Mouse (Mus musculus): ENCODE results near the gene Decr2. TPM values are rescaled to one million over a fixed set of nuclear protein-coding genes. Genes with fewer than 3 reads are reported as not detected.

Decr2 gene
- polyA plus RNA-seq, 2 experiments = 19.0 to 32.5 TPM

- H3K4me1 ChIP-seq (ENCODE audit: control insufficient read depth, insufficient read depth, low read length) = no peaks in the 10 kb centered on the region
- H3K9me3 ChIP-seq (ENCODE audit: control insufficient read depth, low read length) = no peaks in the 10 kb centered on the region
- peaks cover 47% of the 10 kb centered on the region for H3K36me3 ChIP-seq (ENCODE audit: control insufficient read depth, insufficient read depth, low read length)
- DNase-seq (ENCODE audit: low spot score) (no peak), ATAC-seq (ENCODE audit: low FRiP score, low read depth) (no peak)
- H3K4me2 ChIP-seq (replicated peaks; ENCODE audit: low read depth, low read length, severe bottlenecking) = no peak overlapping the region
- H3K9ac ChIP-seq (ENCODE audit: low read depth, low read length, severe bottlenecking) = no peak overlapping the region
- no peak overlapping the region for H3K27ac ChIP-seq (replicated peaks; ENCODE audit: low read depth, low read length)
- H3K4me3 ChIP-seq (replicated peaks; ENCODE audit: low read length) = no peak overlapping the region
- 87% methylated on average over 18 of the region's 18 CpGs for WGBS
- no peak for TF ChIP-seq POLR2A (IDR thresholded peaks at IDR 0.05; ENCODE audit: borderline replicate concordance, extremely low read depth, insufficient read depth, insufficient read length)
- H3K27me3 ChIP-seq (ENCODE audit: control insufficient read depth, insufficient read depth, low read length) = no peaks in the 10 kb centered on the region
Observed at GRCm38 (mm10) chr17:26131856-26132853, 42.0 kb upstream of the Decr2 start.

- ATAC-seq (ENCODE audit: low FRiP score, low read depth) (no peak), DNase-seq (ENCODE audit: low spot score) (no peak)
- H3K4me2 ChIP-seq (replicated peaks; ENCODE audit: low read depth, low read length, severe bottlenecking) = no peak overlapping the region
- no peaks in the 10 kb centered on the region for H3K4me1 ChIP-seq (ENCODE audit: control insufficient read depth, insufficient read depth, low read length)
- no peaks in the 10 kb centered on the region for H3K27me3 ChIP-seq (ENCODE audit: control insufficient read depth, insufficient read depth, low read length)
- TF ChIP-seq POLR2A (IDR thresholded peaks at IDR 0.05; ENCODE audit: borderline replicate concordance, extremely low read depth, insufficient read depth, insufficient read length) = no peak
- H3K9ac ChIP-seq (ENCODE audit: low read depth, low read length, severe bottlenecking) = no peak overlapping the region
- no peaks in the 10 kb centered on the region for H3K9me3 ChIP-seq (ENCODE audit: control insufficient read depth, low read length)
- peaks cover 56% of the 10 kb centered on the region for H3K36me3 ChIP-seq (ENCODE audit: control insufficient read depth, insufficient read depth, low read length)
- 79% methylated on average over 18 of the region's 18 CpGs for WGBS
- no peak overlapping the region for H3K4me3 ChIP-seq (replicated peaks; ENCODE audit: low read length)
- H3K27ac ChIP-seq (replicated peaks; ENCODE audit: low read depth, low read length) = no peak overlapping the region
Observed at GRCm38 (mm10) chr17:26131062-26131732, 41.1 kb upstream of the Decr2 start.

- TF ChIP-seq POLR2A (IDR thresholded peaks at IDR 0.05; ENCODE audit: borderline replicate concordance, extremely low read depth, insufficient read depth, insufficient read length) = no peak
- Histone ChIP-seq H3K27ac (replicated peaks; ENCODE audit: low read depth, low read length) (no peak overlapping the region), H3K27me3 (ENCODE audit: control insufficient read depth, insufficient read depth, low read length) (no peaks in the 10 kb centered on the region), H3K4me3 (replicated peaks; ENCODE audit: low read length) (no peak overlapping the region), H3K4me1 (ENCODE audit: control insufficient read depth, insufficient read depth, low read length) (peaks cover 8% of the 10 kb centered on the region), H3K36me3 (ENCODE audit: control insufficient read depth, insufficient read depth, low read length) (peaks cover 47% of the 10 kb centered on the region), H3K9me3 (ENCODE audit: control insufficient read depth, low read length) (no peaks in the 10 kb centered on the region), H3K4me2 (replicated peaks; ENCODE audit: low read depth, low read length, severe bottlenecking) (no peak overlapping the region), H3K9ac (ENCODE audit: low read depth, low read length, severe bottlenecking) (no peak overlapping the region)
- WGBS = 88% methylated on average over 10 of the region's 10 CpGs
- no peak for DNase-seq (ENCODE audit: low spot score)
- ATAC-seq (ENCODE audit: low FRiP score, low read depth) = no peak
Observed at GRCm38 (mm10) chr17:26125226-26125625, 35.1 kb upstream of the Decr2 start.

- ATAC-seq (ENCODE audit: low FRiP score, low read depth) (no peak), DNase-seq (ENCODE audit: low spot score) (no peak)
- Histone ChIP-seq H3K4me3 (replicated peaks; ENCODE audit: low read length) (peak overlapping the region; percentile 93), H3K4me1 (ENCODE audit: control insufficient read depth, insufficient read depth, low read length) (peaks cover 8% of the 10 kb centered on the region), H3K27ac (replicated peaks; ENCODE audit: low read depth, low read length) (no peak overlapping the region), H3K27me3 (ENCODE audit: control insufficient read depth, insufficient read depth, low read length) (no peaks in the 10 kb centered on the region), H3K4me2 (replicated peaks; ENCODE audit: low read depth, low read length, severe bottlenecking) (peak overlapping the region; percentile 77), H3K9ac (ENCODE audit: low read depth, low read length, severe bottlenecking) (peak overlapping the region; percentile 80; the same call in 1 of the 2 replicates), H3K9me3 (ENCODE audit: control insufficient read depth, low read length) (no peaks in the 10 kb centered on the region), H3K36me3 (ENCODE audit: control insufficient read depth, insufficient read depth, low read length) (peaks cover 41% of the 10 kb centered on the region)
- 87% methylated on average over 7 of the region's 7 CpGs for WGBS
- no peak for TF ChIP-seq POLR2A (IDR thresholded peaks at IDR 0.05; ENCODE audit: borderline replicate concordance, extremely low read depth, insufficient read depth, insufficient read length)
Observed at GRCm38 (mm10) chr17:26124560-26124959, 34.4 kb upstream of the Decr2 start.

GRCm38 (mm10) chr17:26123267-26123684, 33.1 kb upstream of the Decr2 start, which contains the start of gene Mrpl28:
Mrpl28 (plus strand) TSS chr17:26123500.
- ATAC-seq (ENCODE audit: low FRiP score, low read depth) (peak; percentile 93), DNase-seq (ENCODE audit: low spot score) (peak; percentile 98)
- Histone ChIP-seq H3K4me1 (ENCODE audit: control insufficient read depth, insufficient read depth, low read length) (peaks cover 8% of the 10 kb centered on the region), H3K27me3 (ENCODE audit: control insufficient read depth, insufficient read depth, low read length) (no peaks in the 10 kb centered on the region), H3K4me3 (replicated peaks; ENCODE audit: low read length) (peak within 1 kb of the TSS; percentile 93), H3K4me2 (replicated peaks; ENCODE audit: low read depth, low read length, severe bottlenecking) (peak within 1 kb of the TSS; percentile 77), H3K9ac (ENCODE audit: low read depth, low read length, severe bottlenecking) (peak within 1 kb of the TSS; percentile 80), H3K36me3 (ENCODE audit: control insufficient read depth, insufficient read depth, low read length) (peaks cover 30% of the 10 kb centered on the region), H3K9me3 (ENCODE audit: control insufficient read depth, low read length) (no peaks in the 10 kb centered on the region), H3K27ac (replicated peaks; ENCODE audit: low read depth, low read length) (no peak within 1 kb of the TSS)
- TF ChIP-seq POLR2A (IDR thresholded peaks at IDR 0.05; ENCODE audit: borderline replicate concordance, extremely low read depth, insufficient read depth, insufficient read length) = peak; percentile 96
- WGBS = 1% methylated on average over 32 of the region's 32 CpGs
